Mouse (Mus musculus): Measurements from ENCODE around the gene Itfg2. TPM values are rescaled to one million over a fixed set of nuclear protein-coding genes. Genes with fewer than 3 reads are reported as not detected.
A peak's percentile ranks its signal among the peaks of the same experiment; 100 is the strongest.

Gene Itfg2
- total and polyA plus RNA-seq, 3 experiments = 8.0 to 45.1 (median 17.9) TPM

- no peak overlapping the region for H3K9ac ChIP-seq (ENCODE audit: insufficient read depth, low read depth)
- H3K79me2 ChIP-seq (replicated peaks; ENCODE audit: control insufficient read depth, extremely low read depth, insufficient read depth, poor library complexity, severe bottlenecking) = no peaks in the 10 kb centered on the region
- no peak overlapping the region for H3K4me3 ChIP-seq (replicated peaks in 1 of 3; ENCODE audit: low read depth in 2 of 3, low read length in 2 of 3, poor library complexity in 1 of 3)
- no peaks in the 10 kb centered on the region for H3K27me3 ChIP-seq (replicated peaks)
- no peak for DNase-seq (ENCODE audit: extremely low read depth)
- in situ Hi-C loops (cut with MboI; ENCODE audit: low pct_ligation_motif_present, low pct_unique_long_range_greater_than_20kb, low sequenced_read_pairs) (no loop called here), dilution Hi-C loops (cut with MboI; ENCODE audit: extremely low pct_ligation_motif_present, extremely low pct_unique_long_range_greater_than_20kb, low sequenced_read_pairs) (no loop called here)
- H3K36me3 ChIP-seq (replicated peaks in 1 of 2; ENCODE audit: control insufficient read depth in 1 of 2, insufficient read depth in 1 of 2, low read length in 1 of 2) = no peaks in the 10 kb centered on the region
- H3K9me3 ChIP-seq (replicated peaks; ENCODE audit: low read length) = peaks cover 3% of the 10 kb centered on the region
- no peak for TF ChIP-seq MEF2A (IDR thresholded peaks at IDR 0.05; ENCODE audit: borderline replicate concordance, low read depth, low read length)
- no peak overlapping the region for H3K4me2 ChIP-seq (ENCODE audit: insufficient read depth, low read depth, poor library complexity, severe bottlenecking)
- H3K27ac ChIP-seq (ENCODE audit: insufficient read depth, low read depth) = no peak overlapping the region
- peaks cover 3 to 17% of the 10 kb centered on the region in 2 experiments; a peak in 3 of 4 replicates for H3K4me1 ChIP-seq (ENCODE audit: control insufficient read depth in 1 of 2, insufficient read depth in 2 of 2)
These were observed 40.3 kb upstream of the Itfg2 start for GRCm38 (mm10) chr6:128464996-128465395.

- in situ Hi-C loops (cut with MboI; ENCODE audit: low pct_ligation_motif_present, low pct_unique_long_range_greater_than_20kb, low sequenced_read_pairs) (no loop called here), dilution Hi-C loops (cut with MboI; ENCODE audit: extremely low pct_ligation_motif_present, extremely low pct_unique_long_range_greater_than_20kb, low sequenced_read_pairs) (no loop called here)
- Histone ChIP-seq H3K36me3 (replicated peaks in 1 of 2; ENCODE audit: control insufficient read depth in 1 of 2, insufficient read depth in 1 of 2, low read length in 1 of 2) (no peaks in the 10 kb centered on the region), H3K27me3 (replicated peaks) (no peaks in the 10 kb centered on the region), H3K4me3 (replicated peaks in 1 of 3; ENCODE audit: low read depth in 2 of 3, low read length in 2 of 3, poor library complexity in 1 of 3) (no peak overlapping the region), H3K9me3 (replicated peaks; ENCODE audit: low read length) (no peaks in the 10 kb centered on the region), H3K79me2 (replicated peaks; ENCODE audit: control insufficient read depth, extremely low read depth, insufficient read depth, poor library complexity, severe bottlenecking) (no peaks in the 10 kb centered on the region), H3K27ac (ENCODE audit: insufficient read depth, low read depth) (no peak overlapping the region), H3K4me1 (ENCODE audit: control insufficient read depth in 1 of 2, insufficient read depth in 2 of 2) (peaks cover 3 to 24% of the 10 kb centered on the region in 2 experiments; a peak in 3 of 4 replicates), H3K4me2 (ENCODE audit: insufficient read depth, low read depth, poor library complexity, severe bottlenecking) (no peak overlapping the region), H3K9ac (ENCODE audit: insufficient read depth, low read depth) (no peak overlapping the region)
- no peak for DNase-seq (ENCODE audit: extremely low read depth)
- no peak for TF ChIP-seq TBP (conservative IDR thresholded peaks at IDR 0.05; ENCODE audit: low read depth, low read length)
- peak; percentile 49; the same call in 1 of the 2 replicates for TF ChIP-seq EP300 (IDR thresholded peaks at IDR 0.05; ENCODE audit: low read length)
These were observed 36.9 kb upstream of the Itfg2 start for GRCm38 (mm10) chr6:128461606-128462005.

DNA sequence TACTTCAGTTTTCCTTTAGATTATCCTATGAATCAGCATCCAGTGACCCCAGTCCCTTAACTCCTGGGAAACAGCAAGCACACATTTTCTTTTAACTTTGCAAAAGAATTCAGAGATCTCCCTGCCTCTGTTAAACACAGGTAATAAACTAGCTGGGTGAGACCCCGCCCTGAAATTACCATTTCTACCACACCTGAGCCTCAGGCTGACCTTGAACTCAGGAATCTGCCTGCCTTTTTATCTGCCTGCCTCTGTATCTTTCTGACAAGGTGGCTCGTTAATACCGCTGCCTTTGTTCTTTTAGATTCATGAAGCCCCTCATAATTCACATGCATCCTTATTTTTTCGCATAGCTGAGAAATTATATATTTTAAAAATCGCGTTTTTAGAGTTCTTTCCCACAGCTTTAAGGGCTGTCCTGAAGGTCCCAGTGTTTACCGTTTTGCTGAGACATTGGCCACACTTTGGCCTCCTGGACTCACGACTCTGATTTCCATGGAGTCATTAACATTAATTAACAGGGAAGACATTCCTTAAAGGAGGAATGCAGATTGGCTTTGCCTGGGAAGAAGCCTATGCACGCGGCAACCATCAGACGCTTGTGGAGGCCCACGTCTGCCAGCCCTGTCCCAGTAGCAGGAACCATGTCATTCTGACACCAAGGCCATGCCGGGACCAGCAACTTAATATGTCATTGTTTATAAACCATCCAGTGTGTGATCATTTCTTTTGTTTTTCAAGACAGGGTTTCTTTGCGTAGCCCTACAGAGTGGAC lies 36.2 kb upstream of the Itfg2 start:
- Histone ChIP-seq H3K79me2 (replicated peaks; ENCODE audit: control insufficient read depth, extremely low read depth, insufficient read depth, poor library complexity, severe bottlenecking) (no peaks in the 10 kb centered on the region), H3K4me3 (replicated peaks in 1 of 3; ENCODE audit: low read depth in 2 of 3, low read length in 2 of 3, poor library complexity in 1 of 3) (no peak overlapping the region), H3K9me3 (replicated peaks; ENCODE audit: low read length) (no peaks in the 10 kb centered on the region), H3K9ac (ENCODE audit: insufficient read depth, low read depth) (no peak overlapping the region), H3K27ac (ENCODE audit: insufficient read depth, low read depth) (no peak overlapping the region), H3K4me2 (ENCODE audit: insufficient read depth, low read depth, poor library complexity, severe bottlenecking) (no peak overlapping the region), H3K27me3 (replicated peaks) (no peaks in the 10 kb centered on the region), H3K4me1 (ENCODE audit: control insufficient read depth in 1 of 2, insufficient read depth in 2 of 2) (peaks cover 3 to 24% of the 10 kb centered on the region in 2 experiments; a peak in 3 of 4 replicates), H3K36me3 (replicated peaks in 1 of 2; ENCODE audit: control insufficient read depth in 1 of 2, insufficient read depth in 1 of 2, low read length in 1 of 2) (no peaks in the 10 kb centered on the region)
- dilution Hi-C loops (cut with MboI; ENCODE audit: extremely low pct_ligation_motif_present, extremely low pct_unique_long_range_greater_than_20kb, low sequenced_read_pairs) (no loop called here), in situ Hi-C loops (cut with MboI; ENCODE audit: low pct_ligation_motif_present, low pct_unique_long_range_greater_than_20kb, low sequenced_read_pairs) (no loop called here)
- no peak for DNase-seq (ENCODE audit: extremely low read depth)
- no peak for TF ChIP-seq MAZ (IDR thresholded peaks at IDR 0.05; ENCODE audit: low read depth, low read length)
- no peak for TF ChIP-seq SIN3A (IDR thresholded peaks at IDR 0.05; ENCODE audit: low read length)
- TF ChIP-seq MEF2A (IDR thresholded peaks at IDR 0.05; ENCODE audit: borderline replicate concordance, low read depth, low read length) = no peak
- TF ChIP-seq NELFE (IDR thresholded peaks at IDR 0.05; ENCODE audit: low read depth, low read length) = no peak
- no peak for TF ChIP-seq UBTF (IDR thresholded peaks at IDR 0.05; ENCODE audit: low read depth, low read length)
- TF ChIP-seq USF1 (IDR thresholded peaks at IDR 0.05; ENCODE audit: low read depth, low read length) = no peak
- no peak for TF ChIP-seq RCOR1 (conservative IDR thresholded peaks at IDR 0.05; ENCODE audit: low read depth, low read length)
